Mouse (Mus musculus): Measurements from ENCODE around the gene Cdk19. TPM values are rescaled to one million over a fixed set of nuclear protein-coding genes. Genes with fewer than 3 reads are reported as not detected.
"Not testable (repeated sequence)": the region's sequence is repeated elsewhere in the genome, so short reads cannot be mapped to it uniquely, and the experiment has no call there.

Gene Cdk19
- polyA plus RNA-seq, 1 experiment from 2014 or later, result 2.7 TPM

DNA sequence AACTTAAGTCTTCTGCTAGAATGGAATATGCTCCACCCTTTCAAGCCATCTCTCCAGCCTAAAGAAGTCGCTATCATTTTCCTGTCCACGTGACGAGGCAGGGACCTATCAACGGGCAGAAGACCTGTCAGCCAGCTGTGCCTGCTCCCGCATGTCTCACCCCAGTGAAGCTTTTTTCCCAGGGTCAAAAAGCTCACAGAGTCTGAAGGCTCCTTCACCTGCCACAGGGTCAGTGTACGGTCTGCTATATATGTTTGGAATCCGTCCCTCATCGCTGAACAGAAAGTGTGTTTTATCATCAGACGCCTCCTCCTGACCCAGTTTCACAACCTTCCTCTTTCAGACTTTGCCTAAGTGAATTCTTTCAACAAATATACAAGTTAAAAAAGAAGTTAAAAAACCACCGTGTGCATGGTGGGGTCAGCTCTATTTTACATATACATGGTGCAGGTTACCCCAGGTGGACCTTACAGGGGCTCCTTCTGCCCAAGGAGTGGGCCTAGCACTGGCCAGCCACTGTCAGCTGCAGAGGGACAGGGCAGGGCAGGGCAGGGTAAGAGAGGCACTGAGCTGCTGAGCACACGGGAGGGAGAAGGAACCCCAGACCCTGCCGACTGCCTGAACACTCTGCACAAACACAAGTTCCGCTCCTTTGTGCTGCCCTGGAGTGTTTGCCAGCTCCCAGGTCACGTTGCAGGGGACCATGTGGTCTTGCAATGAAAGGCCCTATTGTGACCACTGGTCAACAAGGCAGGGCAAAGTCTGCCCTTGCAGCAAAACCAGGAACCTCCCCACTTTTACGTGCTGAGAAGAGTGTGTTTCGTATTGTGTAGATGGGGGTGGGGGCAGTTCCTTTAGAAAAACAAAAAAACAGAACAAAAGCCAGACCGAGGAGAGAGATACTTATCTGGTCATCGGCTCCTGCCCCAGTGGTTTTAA lies 160.2 kb downstream of the Cdk19 start:
- no peak overlapping the region for H3K9ac ChIP-seq (ENCODE audit: low read depth, low read length)
- ATAC-seq (ENCODE audit: low read depth), result peak; percentile 90
- peak overlapping the region; percentile 87 for H3K27ac ChIP-seq (ENCODE audit: low read length)
- H3K4me1 ChIP-seq (ENCODE audit: control insufficient read depth, low read depth, low read length), result peaks cover 13% of the 10 kb centered on the region
- WGBS (ENCODE audit: insufficient replicate concordance), result 9% methylated on average over 18 of the region's 18 CpGs
- H3K4me2 ChIP-seq (ENCODE audit: low read depth, low read length), result peak overlapping the region; percentile 33; the same call in 1 of the 2 replicates
- no peaks in the 10 kb centered on the region for H3K9me3 ChIP-seq (replicated peaks; ENCODE audit: control insufficient read depth, low read length)
- no peaks in the 10 kb centered on the region for H3K36me3 ChIP-seq (ENCODE audit: control insufficient read depth, insufficient read depth)
- no peak overlapping the region for H3K4me3 ChIP-seq (ENCODE audit: low read depth, low read length)
- no peaks in the 10 kb centered on the region for H3K27me3 ChIP-seq (ENCODE audit: control insufficient read depth, insufficient read depth, low read depth, low read length)

DNA sequence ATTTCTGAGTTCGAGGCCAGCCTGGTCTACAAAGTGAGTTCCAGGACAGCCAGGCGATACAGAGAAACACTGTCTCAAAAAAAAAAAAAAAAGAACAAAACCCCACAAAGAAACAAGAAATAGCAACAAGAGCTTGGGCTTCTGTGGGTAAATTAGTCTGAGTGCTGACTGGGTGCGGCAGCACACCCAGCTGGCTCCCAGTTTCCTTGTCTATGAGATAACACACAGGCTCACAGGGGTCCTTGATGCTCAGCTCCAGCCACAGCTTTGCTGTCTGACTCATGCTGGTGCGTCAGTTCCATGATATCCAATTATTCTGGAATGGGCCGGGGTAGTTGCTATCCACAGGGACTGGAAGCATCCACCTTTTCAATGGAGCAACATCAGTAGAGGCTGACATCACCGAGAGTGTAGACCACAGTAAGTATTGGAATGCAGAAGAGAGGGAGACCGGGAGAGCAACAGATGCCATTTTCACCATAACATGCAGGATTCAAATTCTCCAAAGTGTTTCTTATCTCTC lies 161.4 kb downstream of the Cdk19 start:
- Histone ChIP-seq H3K4me3 (ENCODE audit: low read depth, low read length) (no peak overlapping the region), H3K9ac (ENCODE audit: low read depth, low read length) (no peak overlapping the region), H3K4me1 (ENCODE audit: control insufficient read depth, low read depth, low read length) (peaks cover 13% of the 10 kb centered on the region), H3K36me3 (ENCODE audit: control insufficient read depth, insufficient read depth) (no peaks in the 10 kb centered on the region), H3K27ac (ENCODE audit: low read length) (no peak overlapping the region), H3K9me3 (replicated peaks; ENCODE audit: control insufficient read depth, low read length) (no peaks in the 10 kb centered on the region), H3K27me3 (ENCODE audit: control insufficient read depth, insufficient read depth, low read depth, low read length) (no peaks in the 10 kb centered on the region), H3K4me2 (ENCODE audit: low read depth, low read length) (no peak overlapping the region)
- 59% methylated on average over 7 of the region's 7 CpGs for WGBS (ENCODE audit: insufficient replicate concordance)
- no peak for ATAC-seq (ENCODE audit: low read depth)

DNA sequence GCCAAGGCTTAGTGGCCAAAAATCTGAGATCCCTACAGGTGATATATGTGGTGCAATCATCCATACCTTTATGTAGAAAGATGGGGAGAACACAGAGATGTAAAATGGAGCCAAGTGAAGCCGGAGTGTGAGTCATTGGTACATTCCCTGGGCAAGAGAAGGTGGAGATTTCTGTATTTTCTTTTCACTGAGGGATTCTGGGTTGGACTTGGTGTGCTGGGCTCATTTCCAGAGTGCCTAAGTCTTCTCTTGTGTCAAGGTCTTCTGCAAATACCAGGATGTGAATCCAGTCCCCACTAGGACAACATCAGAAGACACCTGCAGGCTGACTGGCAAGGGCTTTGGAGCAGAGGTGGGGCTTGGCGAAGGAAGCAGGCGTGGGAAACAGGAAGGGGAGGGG lies 163.4 kb downstream of the Cdk19 start:
- Histone ChIP-seq H3K9ac (ENCODE audit: low read depth, low read length) (no peak overlapping the region), H3K4me3 (ENCODE audit: low read depth, low read length) (no peak overlapping the region), H3K4me2 (ENCODE audit: low read depth, low read length) (no peak overlapping the region), H3K9me3 (replicated peaks; ENCODE audit: control insufficient read depth, low read length) (no peaks in the 10 kb centered on the region), H3K36me3 (ENCODE audit: control insufficient read depth, insufficient read depth) (no peaks in the 10 kb centered on the region), H3K4me1 (ENCODE audit: control insufficient read depth, low read depth, low read length) (peaks cover 8% of the 10 kb centered on the region), H3K27me3 (ENCODE audit: control insufficient read depth, insufficient read depth, low read depth, low read length) (no peaks in the 10 kb centered on the region), H3K27ac (ENCODE audit: low read length) (no peak overlapping the region)
- ATAC-seq (ENCODE audit: low read depth), result no peak
- WGBS (ENCODE audit: insufficient replicate concordance), result 46% methylated on average over 2 of the region's 3 CpGs

DNA sequence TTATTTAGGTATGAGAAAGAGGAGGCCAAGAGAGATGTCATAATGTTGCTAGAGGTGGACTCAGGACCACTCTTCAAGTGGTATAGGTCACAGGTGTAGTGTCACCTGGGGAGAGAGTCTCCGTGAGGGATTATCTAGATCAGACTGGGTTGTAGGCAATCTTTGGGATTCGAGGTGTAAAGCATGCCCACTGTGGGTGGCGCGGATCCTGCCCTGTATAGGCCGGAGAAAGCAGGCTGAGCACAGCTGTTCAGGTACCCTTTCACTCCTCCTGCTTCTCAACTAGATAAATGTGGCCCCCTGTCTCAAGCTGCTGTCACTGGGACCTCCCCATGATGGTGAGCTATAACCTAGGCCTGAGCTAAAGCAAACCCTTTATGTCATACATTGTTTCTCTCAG lies 171.0 kb downstream of the Cdk19 start:
- no peak for ATAC-seq (ENCODE audit: low read depth)
- Histone ChIP-seq H3K27me3 (ENCODE audit: control insufficient read depth, insufficient read depth, low read depth, low read length) (no peaks in the 10 kb centered on the region), H3K9ac (ENCODE audit: low read depth, low read length) (no peak overlapping the region), H3K4me3 (ENCODE audit: low read depth, low read length) (no peak overlapping the region), H3K27ac (ENCODE audit: low read length) (no peak overlapping the region), H3K36me3 (ENCODE audit: control insufficient read depth, insufficient read depth) (no peaks in the 10 kb centered on the region), H3K4me1 (ENCODE audit: control insufficient read depth, low read depth, low read length) (no peaks in the 10 kb centered on the region), H3K9me3 (replicated peaks; ENCODE audit: control insufficient read depth, low read length) (no peaks in the 10 kb centered on the region), H3K4me2 (ENCODE audit: low read depth, low read length) (no peak overlapping the region)
- 83% methylated on average over 5 of the region's 5 CpGs for whole genome bisulfite sequencing (ENCODE audit: insufficient replicate concordance)

DNA sequence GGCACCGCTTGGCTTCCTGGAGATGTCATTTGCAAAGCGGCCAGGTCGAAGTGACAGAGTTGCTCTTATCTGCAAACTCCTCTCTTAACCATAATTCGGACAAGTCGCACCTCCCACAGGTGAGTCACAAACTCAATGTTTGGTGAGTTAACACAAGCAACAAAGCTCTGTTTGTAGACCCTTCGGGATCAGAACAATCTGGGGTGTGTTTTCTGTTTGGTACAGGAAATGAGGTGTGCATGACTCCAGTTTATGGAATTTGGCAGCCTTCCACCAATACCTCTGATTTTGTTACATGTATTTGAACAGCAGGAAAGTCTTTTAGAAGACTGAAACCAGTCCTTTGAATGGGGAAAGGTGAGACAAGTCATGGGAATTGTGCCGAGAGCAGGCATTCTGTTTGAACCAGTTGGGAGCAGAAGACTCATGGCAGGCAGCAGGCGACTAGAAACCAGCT lies 171.9 kb downstream of the Cdk19 start:
- 62% methylated on average over 8 of the region's 8 CpGs for WGBS (ENCODE audit: insufficient replicate concordance)
- H3K27ac ChIP-seq (ENCODE audit: low read length), result no peak overlapping the region
- no peak for ATAC-seq (ENCODE audit: low read depth)

GRCm38 (mm10) chr10:40512185-40512584 lies 172.8 kb downstream of the Cdk19 start:
- Histone ChIP-seq H3K4me1 (ENCODE audit: control insufficient read depth, low read depth, low read length) (no peaks in the 10 kb centered on the region), H3K9me3 (replicated peaks; ENCODE audit: control insufficient read depth, low read length) (no peaks in the 10 kb centered on the region), H3K4me3 (ENCODE audit: low read depth, low read length) (no peak overlapping the region), H3K4me2 (ENCODE audit: low read depth, low read length) (no peak overlapping the region), H3K9ac (ENCODE audit: low read depth, low read length) (no peak overlapping the region), H3K36me3 (ENCODE audit: control insufficient read depth, insufficient read depth) (no peaks in the 10 kb centered on the region), H3K27me3 (ENCODE audit: control insufficient read depth, insufficient read depth, low read depth, low read length) (no peaks in the 10 kb centered on the region), H3K27ac (ENCODE audit: low read length) (no peak overlapping the region)
- 80% methylated on average over 6 of the region's 6 CpGs for WGBS (ENCODE audit: insufficient replicate concordance)
- no peak for ATAC-seq (ENCODE audit: low read depth)

More for the DNA sequence above, 171.9 kb downstream of the Cdk19 start:
- Histone ChIP-seq H3K4me2 (ENCODE audit: low read depth, low read length) (no peak overlapping the region), H3K4me3 (ENCODE audit: low read depth, low read length) (no peak overlapping the region), H3K9ac (ENCODE audit: low read depth, low read length) (no peak overlapping the region), H3K36me3 (ENCODE audit: control insufficient read depth, insufficient read depth) (no peaks in the 10 kb centered on the region), H3K27me3 (ENCODE audit: control insufficient read depth, insufficient read depth, low read depth, low read length) (no peaks in the 10 kb centered on the region), H3K9me3 (replicated peaks; ENCODE audit: control insufficient read depth, low read length) (no peaks in the 10 kb centered on the region), H3K4me1 (ENCODE audit: control insufficient read depth, low read depth, low read length) (no peaks in the 10 kb centered on the region)

DNA sequence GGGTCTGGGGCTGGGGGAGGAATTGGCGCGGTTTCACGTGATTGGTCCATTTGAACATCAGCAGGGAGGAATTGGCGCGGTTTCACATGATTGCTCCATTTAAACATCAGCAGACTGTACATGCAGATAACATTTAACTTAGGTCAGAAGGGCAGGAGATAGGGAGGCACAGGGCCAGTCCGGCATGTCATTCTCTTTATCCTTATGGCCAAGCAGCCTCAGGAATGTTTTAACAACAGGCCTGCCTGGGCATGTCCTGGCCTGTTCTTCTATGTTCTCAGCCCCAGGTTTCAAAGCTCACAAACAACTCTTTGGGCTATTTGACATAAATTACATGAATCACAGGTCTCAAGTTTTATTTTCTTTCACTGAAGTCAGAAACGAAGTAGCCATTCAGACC lies 173.6 kb downstream of the Cdk19 start:
- H3K4me3 ChIP-seq (ENCODE audit: low read depth, low read length); H3K27ac ChIP-seq (ENCODE audit: low read length); H3K9ac ChIP-seq (ENCODE audit: low read depth, low read length); H3K4me2 ChIP-seq (ENCODE audit: low read depth, low read length); H3K4me1 ChIP-seq (ENCODE audit: control insufficient read depth, low read depth, low read length); H3K36me3 ChIP-seq (ENCODE audit: control insufficient read depth, insufficient read depth); ATAC-seq (ENCODE audit: low read depth); H3K9me3 ChIP-seq (replicated peaks; ENCODE audit: control insufficient read depth, low read length); H3K27me3 ChIP-seq (ENCODE audit: control insufficient read depth, insufficient read depth, low read depth, low read length): not testable (repeated sequence)
- 81% methylated on average over 7 of the region's 7 CpGs for WGBS (ENCODE audit: insufficient replicate concordance)

- H3K27ac ChIP-seq (ENCODE audit: low read length), result no peak overlapping the region
- ATAC-seq (ENCODE audit: low read depth), result no peak
- no peaks in the 10 kb centered on the region for H3K27me3 ChIP-seq (ENCODE audit: control insufficient read depth, insufficient read depth, low read depth, low read length)
- H3K9ac ChIP-seq (ENCODE audit: low read depth, low read length), result no peak overlapping the region
- no peaks in the 10 kb centered on the region for H3K36me3 ChIP-seq (ENCODE audit: control insufficient read depth, insufficient read depth)
- no peak overlapping the region for H3K4me3 ChIP-seq (ENCODE audit: low read depth, low read length)
- H3K4me1 ChIP-seq (ENCODE audit: control insufficient read depth, low read depth, low read length), result no peaks in the 10 kb centered on the region
- H3K4me2 ChIP-seq (ENCODE audit: low read depth, low read length), result no peak overlapping the region
- WGBS (ENCODE audit: insufficient replicate concordance), result 31% methylated on average over 5 of the region's 5 CpGs
- H3K9me3 ChIP-seq (replicated peaks; ENCODE audit: control insufficient read depth, low read length), result no peaks in the 10 kb centered on the region
These were observed 175.9 kb downstream of the Cdk19 start for GRCm38 (mm10) chr10:40515225-40515681.

- H3K27me3 ChIP-seq (ENCODE audit: control insufficient read depth, insufficient read depth, low read depth, low read length), result no peaks in the 10 kb centered on the region
- no peaks in the 10 kb centered on the region for H3K9me3 ChIP-seq (replicated peaks; ENCODE audit: control insufficient read depth, low read length)
- H3K4me3 ChIP-seq (ENCODE audit: low read depth, low read length), result no peak overlapping the region
- H3K4me1 ChIP-seq (ENCODE audit: control insufficient read depth, low read depth, low read length), result no peaks in the 10 kb centered on the region
- 42% methylated on average over 4 of the region's 4 CpGs for WGBS (ENCODE audit: insufficient replicate concordance)
- no peaks in the 10 kb centered on the region for H3K36me3 ChIP-seq (ENCODE audit: control insufficient read depth, insufficient read depth)
- no peak overlapping the region for H3K4me2 ChIP-seq (ENCODE audit: low read depth, low read length)
- no peak for ATAC-seq (ENCODE audit: low read depth)
- H3K27ac ChIP-seq (ENCODE audit: low read length), result no peak overlapping the region
- H3K9ac ChIP-seq (ENCODE audit: low read depth, low read length), result no peak overlapping the region
These were observed 177.1 kb downstream of the Cdk19 start for GRCm38 (mm10) chr10:40516421-40516820.

Data from liver, embryonic 16.5 days (tissue).